Mouse (Mus musculus) right cerebral cortex, adult 18-20 months (tissue): ENCODE data around the gene Mob1b.

Experiments used
- DNase-seq: peaks from one replicate; pipeline ENCODE4 v3.0.0; 2022; ENCODE audit warnings: mixed read lengths

Mob1b gene

GRCm38 (mm10) chr5:88720116-88721002 is at the start of gene Mob1b:
Gene Mob1b (plus strand): TSS chr5:88720855.
- peak; percentile 96 for DNase-seq

GRCm38 (mm10) chr5:88674703-88675442 is 45.8 kb upstream of the Mob1b start:
- DNase-seq, result peak; percentile 28

- peak; percentile 93 for DNase-seq
Observed at GRCm38 (mm10) chr5:88675443-88676387, 44.9 kb upstream of the Mob1b start, which contains the start of gene Grsf1. Gene Grsf1 (minus strand): TSS chr5:88676171.

GRCm38 (mm10) chr5:88678929-88679328 is 41.7 kb upstream of the Mob1b start:
- DNase-seq, result no peak

- no peak for DNase-seq
Observed at GRCm38 (mm10) chr5:88679341-88679740, 41.3 kb upstream of the Mob1b start.

- no peak for DNase-seq
Observed at GRCm38 (mm10) chr5:88680567-88680966, 40.1 kb upstream of the Mob1b start.

- DNase-seq, result no peak
Observed at GRCm38 (mm10) chr5:88683706-88684105, 36.9 kb upstream of the Mob1b start.

- no peak for DNase-seq
Observed at GRCm38 (mm10) chr5:88684226-88684625, 36.4 kb upstream of the Mob1b start.

- DNase-seq, result no peak
Observed at GRCm38 (mm10) chr5:88685306-88685705, 35.3 kb upstream of the Mob1b start.

GRCm38 (mm10) chr5:88685745-88686299 is 34.8 kb upstream of the Mob1b start:
- DNase-seq, result no peak

GRCm38 (mm10) chr5:88687996-88688406 is 32.7 kb upstream of the Mob1b start:
- DNase-seq, result no peak

GRCm38 (mm10) chr5:88688583-88689187 is 32.0 kb upstream of the Mob1b start:
- no peak for DNase-seq

GRCm38 (mm10) chr5:88689279-88689938 is 31.2 kb upstream of the Mob1b start:
- no peak for DNase-seq

GRCm38 (mm10) chr5:88690681-88691505 is 29.8 kb upstream of the Mob1b start:
- no peak for DNase-seq

GRCm38 (mm10) chr5:88691506-88692095 is 29.1 kb upstream of the Mob1b start:
- no peak for DNase-seq

- no peak for DNase-seq
Observed at GRCm38 (mm10) chr5:88692586-88692985, 28.1 kb upstream of the Mob1b start.

GRCm38 (mm10) chr5:88693057-88693456 is 27.6 kb upstream of the Mob1b start:
- no peak for DNase-seq

GRCm38 (mm10) chr5:88697291-88697690 is 23.4 kb upstream of the Mob1b start:
- no peak for DNase-seq

- no peak for DNase-seq
Observed at GRCm38 (mm10) chr5:88699251-88699913, 21.3 kb upstream of the Mob1b start.
